Mouse (Mus musculus): Measurements from ENCODE around the gene Gm49337.
A peak's percentile ranks its signal among the peaks of the same experiment; 100 is the strongest.

Gene Gm49337

DNA sequence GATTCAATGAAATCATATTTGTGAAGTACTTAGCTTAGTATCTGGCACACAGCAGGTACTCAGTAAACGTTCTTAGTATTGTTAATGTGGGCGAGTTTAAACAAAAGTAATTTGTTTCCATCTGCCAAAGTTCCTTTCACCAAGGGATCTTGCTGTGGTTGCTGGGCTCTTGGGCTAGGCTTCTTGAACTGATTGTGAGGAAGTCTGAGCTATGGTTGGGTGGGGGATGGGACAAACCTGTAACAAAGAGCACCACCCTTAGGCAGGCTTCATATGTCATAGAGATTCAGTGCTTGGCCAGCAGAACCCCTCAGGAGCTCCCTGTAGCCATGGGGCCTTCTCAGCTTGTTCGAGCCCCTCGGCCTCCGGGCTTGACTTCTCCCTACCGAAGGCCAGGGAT is at the start of gene Gm49337, which contains the start of gene 1700042G07Rik:
Gene Gm49337 (plus strand): TSS at position 313 of the 400 bp plus-strand sequence.
Gene 1700042G07Rik (plus strand): TSS at position 301 of the 400 bp plus-strand sequence.
- no peak for DNase-seq

DNA sequence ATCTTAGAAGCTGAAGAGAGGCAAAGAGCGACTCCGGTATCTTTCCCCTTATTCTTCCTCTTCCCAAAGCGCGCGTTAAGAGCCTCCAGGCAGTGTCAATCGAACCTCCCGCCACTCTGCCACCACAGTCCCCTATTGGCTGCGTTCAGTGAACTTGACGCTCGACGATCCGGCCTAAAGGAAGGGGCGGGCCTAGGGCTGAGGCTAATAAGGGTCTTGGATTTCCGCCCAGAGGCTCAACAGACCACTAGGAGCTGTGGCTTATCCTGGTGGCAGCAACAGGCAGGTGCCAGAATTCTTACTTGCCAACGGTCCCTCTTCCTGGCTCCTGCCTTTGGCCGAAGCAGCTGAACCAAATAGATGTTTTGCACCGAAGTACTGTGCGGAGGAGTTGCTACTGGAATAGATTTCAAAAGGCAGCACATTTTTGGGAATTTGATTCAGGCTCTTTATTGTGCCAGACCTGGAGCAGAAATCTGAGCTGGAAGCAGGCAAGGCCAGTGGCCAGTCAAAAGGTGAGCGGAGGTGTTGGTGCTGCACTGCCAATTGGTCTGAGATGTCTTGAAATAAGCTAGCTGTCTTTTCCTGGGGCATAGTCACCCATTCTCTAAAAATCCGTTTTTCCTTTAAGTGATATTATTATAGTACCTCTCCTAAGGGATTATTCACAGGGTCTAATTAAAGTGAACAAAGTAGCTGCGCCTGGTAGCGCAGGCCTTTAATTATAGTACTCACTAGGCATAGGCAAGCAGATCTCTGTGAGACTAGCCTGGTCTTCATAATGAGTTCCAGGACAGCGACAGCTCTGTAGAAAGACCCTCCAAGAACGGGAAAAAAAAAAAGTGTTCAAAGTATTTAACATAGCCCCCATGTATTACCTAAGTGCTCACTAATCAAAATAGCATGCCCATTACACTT is 49.3 kb upstream of the Gm49337 start, which contains the start of the genes Rad54l and Pomgnt1:
Gene Rad54l (minus strand): TSS at position 89 of the 918 bp plus-strand sequence.
Gene Pomgnt1 (plus strand): TSS at position 239 of the 918 bp plus-strand sequence.
- peak; percentile 91 for DNase-seq

DNA sequence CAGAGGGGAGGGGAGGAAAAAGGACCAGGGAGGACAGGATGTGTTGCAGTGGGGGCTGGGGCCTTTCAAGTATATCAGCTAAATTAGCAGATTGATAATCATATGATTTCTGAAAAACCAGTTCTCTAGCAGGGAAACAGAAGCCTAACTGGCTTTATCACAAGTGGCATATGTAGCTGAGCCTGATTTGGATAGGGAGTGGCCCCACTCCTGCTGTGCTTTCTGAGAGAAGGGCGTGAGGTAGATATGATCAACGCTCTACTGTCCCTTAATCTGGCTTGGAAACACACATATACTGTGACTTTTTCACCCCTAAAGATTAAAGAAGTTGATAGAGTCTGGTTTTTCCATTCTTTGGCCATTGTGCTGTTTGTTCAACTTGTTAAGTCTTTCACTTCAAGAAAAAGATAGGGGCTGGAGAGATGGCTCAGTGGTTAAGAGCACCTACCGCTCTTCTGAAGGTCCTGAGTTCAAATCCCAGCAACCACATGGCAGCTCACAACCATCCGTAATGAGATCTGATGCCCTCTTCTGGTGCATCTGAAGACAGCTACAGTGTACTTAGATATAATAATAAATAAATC is 47.3 kb upstream of the Gm49337 start:
- no peak for DNase-seq

DNA sequence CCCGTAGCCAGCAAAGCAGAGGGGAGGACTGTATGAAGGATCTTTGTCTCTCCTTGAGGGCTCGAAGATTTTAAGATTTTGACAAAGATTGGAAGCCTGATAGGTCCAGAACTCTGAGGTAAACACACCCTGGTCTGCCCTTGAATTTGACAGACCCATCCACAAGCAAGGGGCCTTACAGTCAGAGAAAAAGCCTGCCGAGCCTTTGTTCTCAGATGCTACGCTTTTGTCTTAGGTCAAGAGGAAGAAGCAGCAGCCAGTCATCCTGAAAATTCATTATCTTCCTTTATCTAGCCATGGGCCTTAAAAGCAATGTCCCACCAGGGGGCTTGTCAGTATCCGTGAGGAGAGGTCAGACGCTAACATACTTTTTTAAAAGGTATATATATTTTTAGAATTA is 45.2 kb upstream of the Gm49337 start:
- DNase-seq = no peak

DNA sequence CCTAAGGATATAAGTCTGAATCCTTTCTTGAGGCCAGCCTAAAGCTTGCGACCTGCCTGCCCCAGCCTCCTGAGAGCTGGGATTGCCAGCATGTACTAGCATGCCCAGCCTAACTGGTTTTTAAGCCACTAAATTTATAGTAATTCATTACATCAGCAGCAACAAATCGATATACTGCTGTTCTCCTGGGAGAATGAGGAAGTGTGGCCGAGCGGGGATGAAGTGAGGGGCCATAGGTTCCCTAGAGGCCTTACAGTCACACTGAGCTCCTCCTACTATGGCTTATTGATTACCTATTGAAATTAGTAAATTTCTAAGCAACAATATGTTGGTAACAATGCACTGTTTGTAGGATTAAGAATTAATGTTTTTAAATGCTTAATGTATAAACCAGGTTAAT is 40.1 kb upstream of the Gm49337 start:
- no peak for DNase-seq

DNA sequence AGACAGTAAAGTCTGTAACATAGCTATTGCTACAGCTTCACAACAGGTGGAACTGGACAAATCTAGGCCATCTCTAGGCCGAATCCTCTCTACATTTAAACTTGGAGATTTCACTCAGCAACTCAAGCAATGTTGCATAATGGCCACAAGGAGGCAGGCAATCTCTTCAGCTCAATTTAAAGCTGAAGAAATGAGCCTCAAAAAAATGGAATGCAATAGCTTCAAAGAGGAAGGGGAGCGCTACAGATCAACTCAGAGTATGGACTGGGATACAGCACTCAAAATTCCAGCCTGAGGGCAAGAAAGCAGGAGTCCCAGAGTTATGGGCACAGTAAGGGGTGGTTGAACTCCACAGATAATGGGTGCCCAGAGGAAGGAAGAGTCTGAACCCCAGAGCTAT is 38.2 kb upstream of the Gm49337 start:
- no peak for DNase-seq

DNA sequence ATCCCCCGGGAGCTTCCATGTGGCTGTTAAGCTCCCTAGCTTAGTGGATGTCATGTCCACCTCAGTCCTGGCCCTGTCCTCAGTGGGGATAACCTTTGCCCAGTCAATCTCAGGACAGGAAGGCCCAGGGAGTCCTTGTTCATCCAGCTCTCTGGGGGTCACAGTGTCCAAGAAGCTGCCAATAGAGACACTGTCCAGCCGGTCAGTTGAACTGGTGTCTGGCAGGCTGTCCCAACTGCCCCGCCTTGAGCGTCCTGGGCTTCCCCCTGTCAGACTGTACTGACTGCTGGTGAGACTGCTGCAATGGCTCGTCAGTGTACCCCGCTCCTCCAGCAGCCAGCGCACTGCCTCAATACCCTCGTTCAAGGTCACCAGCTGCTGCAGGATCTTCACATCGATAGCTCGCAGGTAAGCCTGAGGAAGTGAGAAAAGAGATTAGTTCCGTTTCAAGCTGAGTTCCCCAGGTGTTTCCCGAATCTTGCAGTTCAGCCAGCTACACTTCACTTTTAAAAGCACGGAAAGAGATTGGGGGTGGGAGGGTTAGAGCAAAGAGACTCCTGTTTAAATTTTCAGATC is 35.7 kb upstream of the Gm49337 start:
- no peak for DNase-seq

DNA sequence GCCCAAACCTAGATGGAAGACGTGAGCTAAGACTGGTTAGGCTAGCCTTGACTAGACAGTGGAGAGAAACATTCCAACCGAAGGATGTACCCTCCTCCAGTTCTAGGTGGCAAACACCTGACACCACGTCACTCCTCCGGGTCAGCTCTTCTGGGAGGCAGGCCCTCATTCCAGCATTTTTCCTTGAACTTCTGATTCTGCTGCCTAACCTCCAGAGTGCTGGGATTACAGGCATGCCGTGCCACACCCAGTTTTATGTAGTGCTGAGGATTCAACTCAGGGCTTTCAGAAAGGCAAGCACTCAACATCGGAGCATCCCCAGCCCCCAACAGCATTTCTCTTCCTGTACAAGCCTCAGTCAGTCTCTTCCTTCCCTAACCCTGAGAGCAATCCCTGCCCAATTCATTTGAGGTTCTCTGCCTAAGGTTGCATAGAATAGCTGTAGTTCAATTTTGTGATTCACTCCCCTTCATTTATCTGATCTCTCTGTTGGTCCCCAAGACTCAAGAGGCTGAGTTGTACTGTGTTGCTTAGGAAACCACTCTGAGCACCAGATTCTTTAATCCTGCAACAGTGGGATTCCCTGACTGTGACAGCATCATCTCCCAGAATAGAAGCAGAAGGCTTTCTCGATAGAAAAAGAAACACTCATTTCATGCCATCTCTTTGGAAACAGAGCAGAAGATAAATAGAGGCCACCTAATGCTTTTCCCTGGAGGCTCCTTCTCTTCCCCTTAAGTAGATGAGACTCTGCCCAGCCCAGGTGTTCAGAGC is 32.2 kb upstream of the Gm49337 start:
- no peak for DNase-seq

DNA sequence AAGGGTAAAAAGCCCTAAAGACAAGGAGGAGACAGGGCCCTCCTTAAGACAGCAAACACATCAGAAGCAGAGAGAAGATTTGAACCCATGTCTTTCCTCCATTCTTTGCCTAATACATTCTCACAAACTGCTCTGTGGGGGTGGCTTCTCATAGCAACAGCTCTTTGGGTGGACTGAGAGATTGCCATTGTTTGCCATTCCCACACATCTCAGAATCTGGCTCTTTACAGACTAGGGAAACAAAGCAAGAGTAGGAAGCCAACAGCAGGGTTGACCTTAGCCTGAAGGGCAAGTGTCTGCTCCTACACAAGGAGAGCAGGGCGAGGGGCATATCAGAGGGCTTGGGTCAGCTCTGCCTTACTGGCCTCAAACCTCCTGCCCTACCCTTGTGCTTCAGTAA is 31.4 kb upstream of the Gm49337 start:
- no peak for DNase-seq

DNA sequence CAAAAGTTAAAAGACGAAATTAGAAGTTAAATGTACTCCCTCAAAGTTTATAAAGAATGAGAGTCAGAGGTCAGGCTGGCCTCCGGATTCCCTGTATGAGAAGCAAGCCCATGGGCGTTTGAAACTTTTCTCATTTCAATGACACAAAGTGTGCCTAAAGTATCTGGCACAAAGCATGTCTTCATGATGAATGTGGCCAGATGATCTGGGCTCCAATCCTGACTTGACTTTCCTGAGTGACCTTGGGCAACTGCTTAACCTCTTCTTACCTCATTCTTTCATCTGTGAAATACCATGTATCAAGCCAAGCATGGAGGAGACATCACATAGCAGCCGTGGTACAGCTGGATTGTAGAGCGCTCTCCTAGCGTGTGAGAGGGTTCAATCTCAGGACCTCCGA is 30.9 kb upstream of the Gm49337 start:
- no peak for DNase-seq

DNA sequence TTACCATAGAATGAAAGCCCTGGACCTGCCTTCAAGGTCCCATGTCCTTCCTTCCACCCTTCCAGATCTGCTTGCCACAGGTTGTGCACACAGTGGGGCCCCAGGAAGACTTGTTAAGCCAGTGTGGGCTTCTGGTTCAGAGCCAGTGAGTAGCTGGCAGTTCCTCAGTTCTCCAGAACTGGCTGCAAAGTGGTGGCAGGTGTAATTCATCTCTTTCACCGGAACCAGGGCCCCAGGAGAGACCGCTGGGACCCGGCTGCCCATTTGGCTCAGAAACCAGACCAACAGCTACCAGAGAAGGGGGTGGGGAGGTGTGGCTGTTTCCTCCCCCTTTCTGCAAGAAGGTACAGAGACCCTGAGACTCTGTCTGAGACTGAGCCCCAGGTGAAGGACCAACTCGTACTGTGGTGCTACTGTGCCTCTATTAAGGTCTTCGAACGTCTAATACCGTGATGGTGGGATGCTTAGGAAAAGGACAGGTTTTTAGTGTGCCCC is 29.8 kb upstream of the Gm49337 start:
- DNase-seq = peak; percentile 55

DNA sequence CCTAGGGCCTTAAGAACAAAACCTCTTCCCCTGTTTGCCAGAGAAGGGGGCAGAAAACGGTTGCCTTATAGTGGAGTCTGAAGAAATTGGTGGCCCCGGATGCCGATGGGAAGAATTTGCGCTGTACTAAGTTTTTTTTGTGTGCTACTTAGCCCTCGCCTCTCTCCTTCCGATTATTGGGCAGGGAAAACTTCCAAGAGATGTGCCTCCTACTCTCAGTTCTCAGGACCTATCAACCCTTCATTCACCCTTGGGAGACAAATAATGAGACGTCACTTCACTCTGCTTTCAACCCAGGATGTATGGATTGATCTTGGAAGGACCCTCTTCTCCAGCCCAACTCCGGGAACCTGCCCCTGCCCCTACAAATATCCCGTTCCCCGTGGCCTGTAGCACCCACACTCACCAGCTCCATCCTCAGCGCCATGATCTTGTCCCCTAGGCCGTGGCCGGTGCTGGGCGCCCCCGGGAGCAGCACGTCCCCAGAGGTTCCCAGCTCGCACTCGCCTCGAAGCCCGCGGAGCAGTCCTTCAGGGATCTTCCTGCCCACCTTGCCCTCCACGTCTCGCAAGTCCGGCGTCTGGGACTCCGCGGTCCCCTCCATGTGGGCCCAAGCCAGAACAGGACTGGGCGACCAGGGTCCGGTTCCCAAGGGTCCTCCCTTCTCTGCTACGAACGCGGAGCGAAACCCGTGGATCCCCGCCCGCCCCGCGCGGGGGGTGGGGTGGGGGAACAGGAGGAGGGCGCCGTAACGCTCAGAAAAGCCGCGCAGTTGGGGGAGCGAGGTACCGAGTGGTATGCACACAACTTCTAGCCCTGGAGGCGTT is 29.1 kb upstream of the Gm49337 start:
- peak; percentile 79 for DNase-seq

DNA sequence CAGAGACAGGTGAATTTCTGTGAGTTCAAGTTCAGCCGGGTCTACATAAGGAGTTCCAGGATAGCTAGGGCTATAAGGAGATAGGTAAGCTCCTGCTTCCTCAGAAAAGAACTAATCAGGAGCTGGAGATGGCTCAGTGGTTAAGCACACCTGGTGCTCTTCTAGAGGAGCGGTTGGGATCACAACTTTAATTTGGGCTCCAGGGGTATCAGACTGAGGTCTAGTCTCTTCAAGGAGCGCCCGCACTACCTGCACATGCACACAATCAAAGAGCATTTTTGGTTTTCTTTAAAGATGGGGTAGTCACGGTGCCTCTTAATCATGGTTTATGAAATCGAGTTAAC is 23.4 kb upstream of the Gm49337 start:
- no peak for DNase-seq

DNA sequence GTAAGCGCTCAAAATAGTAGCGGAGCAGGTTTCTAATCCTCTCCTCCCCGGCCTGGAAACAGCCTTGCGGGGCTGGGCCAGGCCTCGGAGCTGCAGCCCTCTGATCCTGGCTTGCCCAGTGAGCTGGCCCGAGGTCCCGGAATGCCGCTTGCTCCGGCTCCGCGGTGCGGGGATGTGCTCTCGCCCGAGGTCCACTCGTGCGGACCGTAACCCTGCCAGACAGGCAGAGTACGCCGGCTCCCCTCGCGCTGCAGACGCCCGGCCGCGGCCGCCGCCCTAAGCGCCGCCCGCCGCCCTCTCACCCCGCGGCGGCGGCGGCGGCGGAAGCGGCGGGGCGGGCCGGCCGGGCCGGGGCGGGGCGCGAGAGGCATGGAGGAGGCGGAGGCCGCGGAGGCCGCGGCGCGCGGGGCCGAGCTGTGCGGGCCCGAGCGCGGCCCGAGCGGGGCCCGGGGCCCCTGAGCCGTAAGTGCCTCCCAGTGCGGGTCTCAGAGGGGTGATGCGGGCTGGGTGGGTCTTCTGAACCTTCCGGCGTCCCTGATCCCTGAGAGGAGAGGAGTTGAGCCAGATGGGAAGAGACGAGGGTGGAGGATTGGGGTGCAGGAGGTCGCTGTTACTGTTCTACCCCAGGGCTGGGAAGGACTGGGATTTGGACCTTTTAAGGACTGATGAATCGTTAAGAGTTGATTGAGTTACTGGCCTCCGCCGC is 22.9 kb upstream of the Gm49337 start:
- DNase-seq = peak; percentile 83

DNA sequence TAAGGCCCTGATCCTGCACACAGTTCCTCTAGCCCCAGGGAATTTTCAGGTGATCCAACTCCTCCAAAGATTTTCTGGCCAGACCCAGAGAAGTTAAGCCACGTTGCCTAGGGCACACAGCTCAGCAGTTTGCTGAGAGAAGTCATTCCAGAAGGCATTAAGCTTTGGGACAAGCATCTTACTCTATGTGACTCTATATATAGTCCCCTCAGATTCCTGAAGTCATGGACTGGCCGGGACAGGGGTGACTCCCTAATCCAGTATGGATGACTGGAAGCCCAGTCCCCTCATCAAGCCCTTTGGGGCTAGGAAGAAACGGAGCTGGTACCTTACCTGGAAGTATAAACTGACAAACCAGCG is 22.3 kb upstream of the Gm49337 start:
- no peak for DNase-seq

DNA sequence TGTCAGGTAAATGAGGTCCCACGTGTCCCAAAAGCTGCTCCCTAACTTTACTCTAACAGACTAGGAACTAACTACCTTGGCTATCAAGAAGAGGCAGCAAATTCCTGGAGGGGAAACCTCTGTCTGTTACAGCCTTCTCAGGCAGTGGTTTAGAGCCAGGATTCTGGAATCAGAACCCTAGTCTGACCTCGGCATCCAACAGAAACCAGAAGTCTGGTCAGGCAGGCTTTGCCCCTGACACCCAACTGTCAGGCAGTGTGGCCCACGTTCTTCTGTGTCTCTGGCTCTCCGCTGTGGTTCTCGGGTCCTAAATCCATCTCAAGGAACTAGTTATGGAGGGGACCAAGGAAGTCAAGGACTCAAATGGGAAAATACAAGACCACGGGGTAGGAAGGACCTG is 21.9 kb upstream of the Gm49337 start, which contains the start of gene Lurap1:
Gene Lurap1 (minus strand): TSS at position 101 of the 400 bp plus-strand sequence.
- DNase-seq = no peak

DNA sequence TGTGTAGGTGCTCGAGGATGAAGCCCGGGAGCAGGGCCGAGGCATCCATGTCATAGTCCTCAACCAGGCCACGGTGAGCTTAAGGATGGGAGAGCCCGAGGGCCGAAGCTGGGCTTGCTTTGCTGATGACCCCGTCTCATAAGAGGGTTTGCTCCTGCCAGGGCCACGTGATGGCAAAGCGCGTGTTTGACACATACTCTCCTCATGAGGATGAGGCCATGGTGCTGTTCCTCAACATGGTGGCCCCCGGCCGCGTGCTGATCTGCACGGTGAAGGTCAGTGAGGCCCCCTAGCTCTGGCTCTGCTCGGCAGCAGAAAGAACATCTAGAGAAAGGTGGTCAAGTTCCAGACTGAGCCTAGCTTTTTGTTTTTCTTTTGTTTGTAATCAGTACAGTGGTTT is 20.5 kb upstream of the Gm49337 start:
- DNase-seq = no peak

DNA sequence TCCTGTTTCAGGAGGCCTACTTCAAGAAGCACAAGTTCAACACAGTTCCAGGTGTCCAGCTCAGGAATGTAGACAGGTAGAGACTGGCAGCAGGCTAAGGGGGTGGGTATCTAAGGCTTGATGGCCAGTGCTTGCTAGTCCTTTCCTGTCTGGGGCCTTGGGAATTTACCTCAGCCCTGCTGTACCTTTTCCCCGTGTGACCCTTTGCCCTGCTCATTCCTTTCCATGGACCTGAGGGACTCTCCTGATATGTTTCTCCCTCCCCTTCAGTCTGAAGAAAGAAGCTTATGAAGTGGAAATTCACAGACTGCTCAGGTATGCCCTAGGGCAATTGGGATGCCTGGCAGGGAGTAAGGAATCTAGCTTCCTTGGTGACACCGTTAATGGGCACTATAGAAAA is 15.3 kb upstream of the Gm49337 start:
- peak; percentile 61 for DNase-seq

DNA sequence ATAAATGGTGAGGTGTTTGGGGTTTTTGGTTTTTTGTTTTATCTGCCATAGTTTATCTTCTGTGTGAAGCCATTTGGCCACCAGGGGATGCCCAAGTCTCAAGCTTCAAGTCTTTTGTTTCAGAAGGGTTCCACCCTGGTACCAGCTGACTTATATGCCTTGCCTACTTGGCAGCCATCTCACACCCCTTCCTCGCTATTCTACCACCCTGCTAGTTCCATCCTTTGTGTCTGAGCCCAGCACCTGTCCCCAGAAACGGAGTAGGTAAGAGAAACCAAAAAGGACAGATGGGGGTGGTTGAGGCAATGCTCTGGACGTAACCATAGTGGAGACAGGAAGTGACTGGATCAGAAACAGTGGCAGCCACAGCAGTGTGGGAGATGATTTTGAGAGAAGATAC is 13.3 kb upstream of the Gm49337 start:
- DNase-seq = no peak

DNA sequence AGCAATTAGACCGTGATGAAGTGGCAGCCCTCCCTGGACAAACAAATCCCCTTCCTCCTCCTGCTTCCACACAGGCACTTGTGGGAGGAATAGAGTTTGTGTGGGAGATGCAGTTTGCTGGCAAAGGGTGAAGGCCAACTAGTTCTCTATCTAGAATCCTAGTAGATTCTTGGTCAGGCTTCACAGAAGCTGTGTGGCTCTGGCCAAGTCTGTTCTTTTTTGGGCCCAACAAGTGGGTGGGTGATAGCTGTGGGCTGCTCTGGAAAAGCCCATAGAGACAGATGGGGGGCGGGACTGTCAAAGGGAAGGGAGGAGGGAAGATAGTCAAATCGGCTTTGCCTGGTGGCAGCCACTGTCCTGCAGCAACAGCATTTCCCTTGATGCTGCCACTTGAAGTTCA is 12.4 kb upstream of the Gm49337 start:
- DNase-seq = no peak

DNA sequence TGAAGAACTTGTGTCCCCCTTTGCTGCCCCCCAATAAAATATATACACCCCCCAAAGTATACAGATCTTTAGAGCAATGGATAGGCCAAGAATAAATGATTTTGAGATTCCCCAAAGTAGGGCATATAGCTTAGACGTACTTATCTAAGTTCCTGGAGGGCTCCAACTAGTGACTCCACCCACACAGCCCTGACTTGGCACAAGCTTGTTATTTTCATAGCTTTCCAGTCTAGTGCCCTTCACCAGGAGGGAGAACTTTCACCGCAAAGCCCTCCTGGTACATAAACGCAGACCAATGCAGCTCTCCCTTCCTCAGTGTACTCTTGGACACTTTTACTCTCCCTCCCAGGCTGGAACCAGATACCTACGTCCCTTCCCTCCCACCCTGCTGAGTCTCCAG is 11.0 kb upstream of the Gm49337 start:
- DNase-seq = peak; percentile 69

All from kidney, postnatal 14 days (tissue).